Mouse (Mus musculus) spleen, adult 12 weeks (tissue): ENCODE measurements around the gene Ezh1.

Experiments
- DNase-seq: peaks from one replicate; pipeline ENCODE4 v3.0.0; 2022; ENCODE audit warnings: low spot score

The Ezh1 gene

DNA sequence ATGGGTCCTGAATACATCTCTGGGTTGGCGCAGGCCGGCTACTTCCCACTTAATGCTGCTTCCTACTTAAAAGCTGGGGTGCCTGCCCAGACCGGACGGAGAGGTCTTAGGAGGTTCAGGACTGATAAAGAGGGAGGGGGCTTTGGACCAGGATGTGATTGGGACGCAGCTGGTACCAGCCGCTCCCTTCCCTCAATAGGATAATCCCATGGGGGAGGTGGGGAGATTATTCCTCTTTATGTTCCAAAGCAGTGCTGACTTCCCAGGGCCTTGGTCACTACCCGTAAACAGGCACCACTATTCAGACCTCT lies 20.4 kb upstream of the Ezh1 start:
- DNase-seq: no peak

GRCm38 (mm10) chr11:101245855-101246701 lies 19.8 kb upstream of the Ezh1 start, which contains the start of gene Ramp2:
Gene Ramp2 (plus strand): TSS chr11:101246028.
- no peak for DNase-seq

- DNase-seq: no peak
Measured at GRCm38 (mm10) chr11:101245071-101245470, 18.8 kb upstream of the Ezh1 start.

GRCm38 (mm10) chr11:101238071-101238647 lies 11.9 kb upstream of the Ezh1 start:
- no peak for DNase-seq

DNA sequence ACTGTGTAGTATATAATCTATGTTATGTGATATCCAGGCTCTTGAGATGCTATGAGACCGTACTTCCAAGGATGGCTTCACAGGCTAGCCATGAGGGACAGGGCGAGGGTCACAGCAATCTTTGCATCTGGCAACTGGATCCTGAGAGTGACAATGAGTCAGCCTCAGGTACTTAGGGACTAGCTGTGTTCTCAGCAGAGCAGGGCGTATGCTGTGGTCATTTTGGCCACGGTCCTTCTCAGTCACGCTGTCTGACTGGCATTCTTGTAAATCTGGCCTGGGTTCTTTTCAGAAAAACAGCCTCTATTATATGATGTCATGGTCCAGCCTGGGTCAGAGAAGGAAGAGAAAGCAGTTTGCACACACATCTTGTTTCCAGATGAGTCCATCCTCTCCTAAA lies 10.5 kb upstream of the Ezh1 start:
- DNase-seq: no peak

DNA sequence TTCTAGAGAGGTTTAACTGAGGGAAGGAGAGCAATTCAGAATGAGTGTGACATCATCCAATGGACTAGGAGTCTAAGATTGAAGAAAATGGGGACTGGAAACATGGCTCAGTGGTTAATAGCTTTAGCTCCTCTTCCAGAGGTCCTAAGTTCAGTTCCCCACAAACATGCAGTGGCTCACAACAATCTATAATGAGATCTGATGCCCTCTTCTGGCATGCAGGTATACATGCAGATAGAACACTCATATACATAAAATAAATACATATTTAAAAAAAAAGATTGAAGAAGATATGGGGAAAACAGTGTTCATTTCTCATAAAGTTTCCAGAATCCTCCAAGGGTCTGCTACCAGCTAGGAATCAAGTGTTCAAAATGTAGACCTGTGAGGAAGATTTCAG lies 9.2 kb upstream of the Ezh1 start:
- DNase-seq: no peak

GRCm38 (mm10) chr11:101234124-101234523 lies 7.9 kb upstream of the Ezh1 start:
- no peak for DNase-seq

DNA sequence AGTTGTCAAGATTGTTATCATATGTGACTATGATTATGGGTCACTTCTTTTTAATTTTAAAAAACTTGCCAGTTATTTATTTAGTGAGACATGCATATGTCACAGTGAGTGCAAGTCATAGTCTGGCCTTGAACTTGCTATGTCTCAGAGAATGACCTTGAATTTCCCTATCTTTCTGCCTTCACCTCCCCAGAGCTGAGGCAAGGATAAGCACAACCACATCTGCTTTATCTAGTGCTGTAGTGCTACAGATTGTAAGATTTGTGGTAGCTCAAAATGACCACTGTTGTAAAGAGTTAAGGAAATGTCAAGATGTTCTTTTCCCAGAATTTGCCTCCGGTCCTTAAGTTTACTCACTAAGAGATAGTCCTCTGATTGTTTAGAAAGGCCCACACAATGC lies 7.0 kb upstream of the Ezh1 start:
- no peak for DNase-seq

- no peak for DNase-seq
Measured at GRCm38 (mm10) chr11:101232010-101232839, 6.0 kb upstream of the Ezh1 start.

- DNase-seq: no peak
Measured at GRCm38 (mm10) chr11:101230991-101231871, 5.0 kb upstream of the Ezh1 start.

- DNase-seq: no peak
Measured at GRCm38 (mm10) chr11:101230526-101230925, 4.3 kb upstream of the Ezh1 start.

- no peak for DNase-seq
Measured at GRCm38 (mm10) chr11:101230061-101230511, 3.8 kb upstream of the Ezh1 start.

- no peak for DNase-seq
Measured at GRCm38 (mm10) chr11:101229361-101229900, 3.2 kb upstream of the Ezh1 start.

GRCm38 (mm10) chr11:101225331-101226064 lies 765 bp downstream of the Ezh1 start:
- no peak for DNase-seq

DNA sequence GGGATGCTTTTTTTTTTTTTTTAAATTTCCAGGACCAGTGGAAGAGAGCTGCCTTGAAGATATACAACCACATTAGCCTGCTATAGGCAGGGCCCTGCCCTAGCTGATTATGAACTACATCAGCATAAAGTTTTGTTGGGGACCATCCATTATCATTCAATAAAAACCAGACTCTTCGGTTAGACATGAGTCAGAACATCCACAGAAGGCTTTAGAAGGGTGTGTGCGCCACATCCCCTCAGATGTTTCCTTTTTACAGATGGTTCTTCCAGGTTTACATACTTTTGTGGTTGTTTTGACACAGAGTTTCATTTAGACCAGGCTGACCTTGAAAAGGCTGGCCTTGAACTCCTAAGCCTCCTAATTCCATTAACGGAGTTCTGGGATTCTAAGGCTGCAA lies 1.9 kb downstream of the Ezh1 start:
- no peak for DNase-seq

DNA sequence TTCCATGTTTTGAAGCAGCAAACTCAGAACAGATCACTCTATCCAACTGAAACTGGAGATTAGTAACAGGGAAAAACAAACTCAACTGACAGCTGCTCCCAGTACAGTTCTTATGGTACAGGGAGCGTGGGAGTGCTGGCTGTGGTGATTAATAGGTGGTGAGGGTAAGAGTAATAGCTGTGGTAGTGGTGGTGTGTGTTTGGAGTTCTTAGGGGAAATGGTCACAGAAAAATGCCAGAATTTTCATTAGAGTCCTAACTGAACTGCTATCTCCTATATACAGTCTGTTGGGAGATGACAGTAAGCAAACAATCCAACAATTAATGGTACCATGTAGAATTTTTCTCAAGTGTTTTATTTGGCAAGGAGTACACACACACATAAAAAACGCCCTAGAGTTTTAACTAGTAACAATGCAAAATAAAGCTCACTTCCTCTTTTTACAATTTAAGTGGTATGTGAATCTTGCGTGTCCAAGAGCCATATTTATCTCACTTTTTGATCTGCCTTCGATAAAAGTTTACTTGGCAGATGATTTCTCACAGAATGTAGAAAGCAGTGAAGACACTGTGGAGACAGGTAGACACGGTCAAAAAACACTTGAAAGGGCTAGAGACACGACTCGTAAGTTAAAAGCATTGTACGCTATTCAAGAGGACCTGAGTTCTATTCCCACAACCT lies 4.8 kb downstream of the Ezh1 start:
- DNase-seq: no peak

GRCm38 (mm10) chr11:101220853-101221252 lies 5.4 kb downstream of the Ezh1 start:
- DNase-seq: no peak

GRCm38 (mm10) chr11:101218436-101219055 lies 7.7 kb downstream of the Ezh1 start:
- no peak for DNase-seq

GRCm38 (mm10) chr11:101216936-101217335 lies 9.3 kb downstream of the Ezh1 start:
- DNase-seq: no peak

DNA sequence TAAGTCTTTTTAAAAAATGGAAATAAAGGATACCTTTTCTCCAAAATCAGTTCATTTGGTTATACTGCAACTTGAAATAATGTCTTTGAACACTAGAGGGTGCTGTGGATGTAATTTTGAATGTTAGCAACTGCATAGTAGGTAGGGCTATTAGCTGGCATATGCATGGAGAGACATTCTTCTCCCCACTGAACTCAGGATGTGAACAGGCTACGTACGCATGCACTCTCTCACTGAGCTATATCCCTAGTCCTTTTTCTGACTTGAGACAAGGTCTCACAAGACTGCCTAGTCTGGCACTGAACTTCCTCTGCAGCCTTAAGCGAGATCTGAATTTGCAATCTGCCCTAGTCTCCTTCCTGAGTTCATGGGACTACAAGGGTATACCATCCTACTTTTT lies 14.3 kb downstream of the Ezh1 start:
- DNase-seq: peak; percentile 7
